Mouse (Mus musculus) CH12F3 (cell line): Measurements from ENCODE around the gene Slc25a45.

Experiments used
- in situ Hi-C: fragments of 300-500 bp; cut with MboI; formaldehyde crosslinking; loops from 2 replicates; pipeline ENCODE4 v1.14.3; 2020; ENCODE audit warnings: low sequenced_read_pairs

Gene Slc25a45

GRCm38 (mm10) chr19:5851481-5851971 lies 26.1 kb upstream of the Slc25a45 start:
- in situ Hi-C loops, result no loop called here

DNA sequence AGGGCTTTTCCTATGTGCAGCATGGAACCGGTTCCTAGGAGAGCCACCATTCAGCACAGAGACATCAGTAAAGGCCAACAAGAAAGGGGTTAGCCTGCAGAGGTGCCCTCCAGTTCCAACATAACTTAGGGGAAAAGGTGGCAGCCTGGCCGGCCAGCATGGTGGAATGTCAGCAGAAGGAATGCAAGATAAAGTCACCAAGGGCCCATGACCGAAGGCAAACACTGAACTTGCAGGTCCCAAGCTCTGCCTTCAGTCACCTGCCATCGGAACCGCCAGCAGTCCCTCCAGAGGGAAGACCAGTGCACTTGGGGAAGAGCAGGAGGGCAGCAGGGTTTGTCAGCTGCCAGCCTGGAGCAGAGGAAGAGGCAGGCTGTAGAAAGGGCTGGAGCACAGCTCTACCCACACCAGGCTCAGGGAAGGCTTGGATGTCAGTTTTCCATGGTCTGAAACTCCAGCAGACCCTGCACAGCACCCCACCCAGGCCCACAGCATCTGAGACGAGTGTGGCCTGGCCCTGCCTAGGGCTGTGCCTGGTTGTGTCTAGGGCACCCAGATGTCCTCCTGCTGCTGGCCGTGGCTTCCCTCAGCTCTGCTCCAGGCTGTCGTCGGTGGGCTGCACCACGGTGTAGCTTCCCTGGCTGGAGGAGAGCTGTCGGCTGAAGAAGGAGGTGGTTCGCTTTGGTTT lies 25.4 kb upstream of the Slc25a45 start:
- in situ Hi-C loops, result no loop called here

GRCm38 (mm10) chr19:5856604-5857003 lies 21.0 kb upstream of the Slc25a45 start:
- in situ Hi-C loops, result no loop called here

- in situ Hi-C loops, result no loop called here
These were observed 15.1 kb upstream of the Slc25a45 start for GRCm38 (mm10) chr19:5862335-5863085.

DNA sequence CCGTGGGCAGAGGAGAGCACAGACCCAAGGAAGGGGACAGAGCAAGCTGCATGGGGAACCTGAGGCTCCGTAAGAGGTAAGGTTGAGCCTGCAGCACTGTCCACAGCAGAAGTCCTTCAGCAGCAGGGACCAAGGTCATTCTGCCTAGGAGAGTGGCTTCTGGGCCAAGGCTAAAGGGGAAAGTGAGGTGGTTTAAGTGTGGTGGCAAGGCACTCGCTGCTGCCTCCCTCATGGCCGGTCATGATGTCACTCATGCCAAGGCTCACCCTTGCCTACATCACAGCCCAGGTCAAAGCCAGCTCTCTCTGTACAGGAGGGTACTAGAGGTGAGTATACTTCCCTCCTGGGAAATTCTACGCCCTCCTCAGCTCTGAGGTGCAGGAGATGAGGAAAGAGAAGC lies 13.8 kb upstream of the Slc25a45 start:
- in situ Hi-C loops, result no loop called here

DNA sequence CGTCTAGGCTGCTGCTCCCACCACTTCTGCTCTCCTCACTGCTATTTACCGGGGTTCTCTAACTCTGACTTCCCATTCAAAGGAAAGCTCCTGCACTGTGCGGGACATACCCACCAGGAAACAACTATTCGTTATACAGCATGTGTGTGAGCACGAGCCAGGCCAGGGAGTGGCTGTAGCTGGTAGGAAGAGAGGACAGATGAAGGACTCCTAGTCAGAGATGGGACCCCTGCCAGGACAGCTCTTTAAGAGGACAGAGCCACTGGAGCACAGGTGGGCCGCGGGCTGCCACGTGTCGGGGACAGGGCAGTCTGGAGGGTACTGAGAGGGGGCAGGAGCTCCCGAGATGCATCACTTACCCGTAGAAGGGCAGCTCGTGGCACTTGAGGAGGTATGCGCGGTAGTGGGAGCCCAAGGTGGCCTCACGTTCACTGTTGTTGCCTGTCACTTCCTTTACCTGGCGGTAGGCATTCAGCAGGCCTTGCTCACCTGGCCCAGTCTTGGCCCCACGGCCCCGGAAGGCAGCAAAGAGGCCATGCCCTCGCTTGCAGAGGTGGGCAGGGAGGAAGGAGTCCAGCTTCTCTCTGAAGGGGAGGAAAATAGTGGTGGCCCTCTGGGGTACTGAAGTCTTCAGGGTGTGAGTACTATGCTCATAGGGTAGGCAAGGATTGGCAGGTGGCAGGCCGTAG lies 12.8 kb upstream of the Slc25a45 start:
- in situ Hi-C loops, result no loop called here

GRCm38 (mm10) chr19:5868096-5868495 lies 9.5 kb upstream of the Slc25a45 start:
- in situ Hi-C loops, result no loop called here

- in situ Hi-C loops, result no loop called here
These were observed 6.3 kb upstream of the Slc25a45 start for GRCm38 (mm10) chr19:5871273-5871672.

GRCm38 (mm10) chr19:5871683-5872082 lies 5.9 kb upstream of the Slc25a45 start:
- in situ Hi-C loops, result no loop called here

DNA sequence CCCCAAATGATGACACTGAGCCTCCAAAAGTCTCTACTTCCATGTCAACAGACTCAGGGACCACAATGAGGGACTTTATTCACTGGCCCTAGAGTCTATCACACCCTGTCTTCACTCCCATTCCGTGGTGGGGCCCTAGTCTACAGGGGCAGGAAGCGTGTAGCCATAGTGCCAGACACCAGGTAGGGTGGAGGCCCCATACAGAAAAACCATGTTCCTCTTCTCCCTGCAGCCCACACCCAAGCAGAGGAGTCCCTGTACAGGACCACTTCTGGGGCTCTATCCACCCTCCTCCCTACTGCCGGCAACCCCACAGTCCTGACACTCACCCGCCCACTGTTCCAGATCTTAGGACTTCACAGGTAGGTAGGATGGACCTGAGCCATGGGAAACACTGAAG lies 5.1 kb upstream of the Slc25a45 start:
- in situ Hi-C loops, result no loop called here

DNA sequence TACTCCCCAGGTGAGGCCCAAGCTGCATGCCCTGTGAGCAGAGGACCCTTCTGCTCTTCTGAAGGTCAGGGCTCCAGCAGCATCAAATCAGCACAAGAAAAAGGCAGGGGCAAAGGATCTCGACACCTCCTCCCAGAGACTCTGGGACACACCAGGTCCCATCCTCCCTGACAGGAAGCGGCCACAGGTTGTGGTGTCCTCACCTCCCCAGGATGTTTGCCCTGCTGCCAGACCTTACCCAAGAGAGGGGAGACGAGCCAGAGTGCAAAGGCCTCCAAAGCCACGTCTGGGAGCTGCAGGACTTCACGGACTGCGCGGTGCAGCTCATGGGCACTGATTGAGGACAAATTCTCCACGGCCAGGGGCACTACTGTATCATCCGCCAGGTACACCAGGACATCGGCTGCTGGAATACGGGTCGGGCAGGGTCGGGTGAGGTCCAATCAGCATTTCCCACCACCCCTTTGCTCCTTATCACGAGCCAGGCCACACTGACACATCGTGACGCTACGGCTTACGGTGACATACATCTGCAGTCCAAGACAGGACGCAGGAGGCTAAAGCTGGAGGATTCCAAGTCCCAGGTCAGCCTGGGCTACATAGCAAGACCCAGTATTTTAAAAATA lies 4.6 kb upstream of the Slc25a45 start:
- in situ Hi-C loops, result no loop called here

DNA sequence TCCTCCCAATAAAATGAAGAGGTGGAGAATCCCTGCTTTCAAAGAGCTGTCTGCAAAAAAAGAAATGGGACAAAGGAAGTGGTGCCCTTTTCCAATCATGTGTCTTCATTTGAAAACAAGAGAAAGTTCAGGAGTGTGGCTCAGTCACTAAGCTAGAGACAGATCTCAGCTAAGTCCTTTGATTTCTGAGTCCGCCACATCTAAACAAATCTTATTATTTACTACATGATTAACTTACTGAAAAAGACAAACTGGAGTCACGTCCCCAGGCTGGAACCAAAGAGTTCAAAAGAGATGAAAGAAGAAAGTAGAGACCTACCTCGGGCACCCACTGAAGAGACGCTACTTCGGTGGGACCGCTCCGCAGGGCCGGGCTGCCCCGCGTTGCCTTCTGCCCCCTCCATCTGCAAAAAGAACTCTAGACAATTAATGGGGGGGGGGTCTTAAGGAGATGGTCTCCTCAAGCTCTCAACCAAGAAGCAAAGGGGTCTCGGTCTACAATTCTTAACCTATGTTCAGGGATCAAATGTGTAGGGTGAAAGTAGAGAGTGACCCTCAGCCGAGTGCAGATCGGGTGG lies 3.1 kb upstream of the Slc25a45 start:
- in situ Hi-C loops, result no loop called here

GRCm38 (mm10) chr19:5874969-5875480 lies 2.6 kb upstream of the Slc25a45 start, which contains the start of gene Frmd8:
TSS of gene Frmd8 (minus strand) at chr19:5875274.
- in situ Hi-C loops, result no loop called here

- in situ Hi-C loops, result no loop called here
These were observed 734 bp downstream of the Slc25a45 start for GRCm38 (mm10) chr19:5878362-5878722.

- in situ Hi-C loops, result no loop called here
These were observed 1.3 kb downstream of the Slc25a45 start for GRCm38 (mm10) chr19:5878916-5879315.

DNA sequence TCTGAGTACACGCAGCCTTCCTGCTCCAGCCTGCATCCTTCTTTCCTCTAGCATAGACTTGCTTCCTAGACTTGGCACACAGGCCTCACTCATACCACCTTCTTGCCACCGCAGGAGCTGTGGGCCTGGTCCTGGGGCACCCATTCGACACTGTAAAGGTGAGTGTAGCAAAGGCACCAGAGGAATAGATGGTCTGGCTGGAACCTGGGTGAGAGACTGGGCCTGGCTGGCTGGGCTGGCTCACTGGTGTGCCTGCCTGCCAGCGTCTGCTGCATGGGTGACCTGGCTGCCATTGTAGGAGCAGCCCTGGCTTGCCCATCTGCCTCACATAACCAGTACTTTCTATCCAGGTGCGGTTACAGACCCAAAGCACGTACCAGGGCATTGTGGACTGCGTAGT lies 2.1 kb downstream of the Slc25a45 start:
- in situ Hi-C loops, result loop anchor here (10.0 kb wide), 1 partner anchor 85 kb away; no protein-coding TSS in a partner anchor

DNA sequence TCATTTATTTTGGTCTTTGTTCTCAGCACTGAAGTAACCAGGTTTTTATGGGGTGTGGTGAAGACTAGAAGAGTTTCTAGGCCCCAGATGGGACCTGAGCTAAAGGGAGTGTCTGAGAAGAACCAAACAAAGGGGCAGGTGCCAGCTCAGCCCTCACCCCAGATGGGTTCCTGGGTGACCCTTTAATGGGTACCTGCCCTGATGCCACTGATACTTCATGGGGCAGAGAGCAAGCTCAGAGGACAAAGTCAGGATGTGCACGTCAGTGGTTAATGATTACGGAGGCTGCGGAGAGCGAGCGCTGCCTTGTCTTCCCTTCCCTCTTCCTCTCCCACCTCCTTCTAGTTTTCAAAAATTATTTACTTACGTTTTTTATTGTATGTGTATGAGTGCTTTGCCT lies 3.5 kb downstream of the Slc25a45 start:
- in situ Hi-C loops, result loop anchor here (10.0 kb wide), 1 partner anchor 86 kb away; no protein-coding TSS in a partner anchor

GRCm38 (mm10) chr19:5882079-5882478 lies 4.5 kb downstream of the Slc25a45 start:
- in situ Hi-C loops, result loop anchor here (10.0 kb wide), 1 partner anchor 87 kb away; no protein-coding TSS in a partner anchor

- in situ Hi-C loops, result loop anchor here (10.0 kb wide), 1 partner anchor 89 kb away; no protein-coding TSS in a partner anchor
These were observed 6.3 kb downstream of the Slc25a45 start for GRCm38 (mm10) chr19:5883935-5884334.

- in situ Hi-C loops, result loop anchor here (10.0 kb wide), 1 partner anchor 91 kb away; no protein-coding TSS in a partner anchor
These were observed 8.2 kb downstream of the Slc25a45 start for GRCm38 (mm10) chr19:5885838-5886237.
